ENCODE assay signal across 8 mouse cellular contexts in the genomic region with DNA sequence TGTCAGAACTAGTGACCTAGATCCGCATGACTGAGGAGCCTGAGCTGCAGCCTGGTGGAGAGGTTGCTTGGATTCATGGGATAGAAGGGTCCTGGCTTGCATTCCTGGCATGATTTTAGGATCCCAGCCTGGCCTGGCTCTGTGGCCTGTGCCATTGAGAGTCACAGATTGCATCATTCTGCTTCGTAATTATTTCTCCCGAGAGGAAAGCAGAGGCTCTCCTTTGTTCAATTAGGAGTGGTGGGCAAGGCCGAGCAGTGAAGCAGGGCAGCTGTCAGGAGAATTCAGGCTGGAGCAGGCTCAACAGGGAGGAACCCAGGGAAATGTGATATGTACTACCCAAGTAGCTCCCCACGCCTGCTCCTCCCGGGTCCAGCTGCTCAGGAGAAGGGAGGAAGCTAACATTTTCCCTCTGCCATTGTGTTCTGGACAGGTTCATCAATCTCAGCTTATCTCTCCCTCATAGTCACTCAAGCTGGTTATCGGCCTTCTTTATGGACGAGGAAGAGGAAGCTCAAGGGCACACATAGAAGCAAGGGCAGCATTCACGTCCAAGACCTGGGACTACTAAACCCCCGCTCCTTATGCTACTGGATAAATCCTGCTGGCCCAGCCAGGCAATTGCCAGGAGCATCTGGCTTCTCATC.
DNase-seq lines count a peak whose midpoint lies in the region; ATAC-seq and TF ChIP-seq lines count a peak whose summit lies in the region.

No protein-coding gene starts in this region.

- peaks cover 51% of the 10 kb centered on the region for H3K4me1 ChIP-seq in heart, embryonic 15.5 days (replicated peaks)
- peaks cover 35% of the 10 kb centered on the region for H3K4me1 ChIP-seq in kidney, postnatal 0 days (replicated peaks; ENCODE audit: insufficient read depth, low read length)
- H3K4me1 ChIP-seq in midbrain, embryonic 12.5 days = peaks cover 14% of the 10 kb centered on the region

- no peaks in the 10 kb centered on the region for H3K9me3 ChIP-seq in heart, embryonic 15.5 days (replicated peaks)
- H3K9me3 ChIP-seq in kidney, postnatal 0 days (replicated peaks; ENCODE audit: low read length) = no peaks in the 10 kb centered on the region
- H3K9me3 ChIP-seq in midbrain, embryonic 12.5 days = no peaks in the 10 kb centered on the region

- 22% methylated on average over 10 of the region's 10 CpGs for WGBS in heart, embryonic 15.5 days
- 15% methylated on average over 10 of the region's 10 CpGs for WGBS in kidney, postnatal 0 days
- WGBS in midbrain, embryonic 12.5 days = 50% methylated on average over 8 of the region's 10 CpGs

- no peak overlapping the region for H3K4me3 ChIP-seq in heart, embryonic 15.5 days
- H3K4me3 ChIP-seq in kidney, postnatal 0 days (replicated peaks; ENCODE audit: low read depth, low read length) = no peak overlapping the region
- no peak overlapping the region for H3K4me3 ChIP-seq in midbrain, embryonic 12.5 days

- no peak overlapping the region for H3K9ac ChIP-seq in heart, embryonic 15.5 days
- no peak overlapping the region for H3K9ac ChIP-seq in kidney, postnatal 0 days (ENCODE audit: low read depth, low read length)
- no peak overlapping the region for H3K9ac ChIP-seq in midbrain, embryonic 12.5 days (replicated peaks)

- no peak; the same call in 1 of the 2 replicates for ATAC-seq in heart, embryonic 15.5 days (replicated peaks; ENCODE audit: insufficient number of reproducible peaks, insufficient read depth, low FRiP score, low read depth)
- ATAC-seq in kidney, postnatal 0 days (replicated peaks; ENCODE audit: low FRiP score, low read depth) = peak; percentile 93
- peak; percentile 82 for ATAC-seq in midbrain, embryonic 12.5 days (ENCODE audit: low FRiP score, low read depth)
- no peak for ATAC-seq in megakaryocyte, adult 5-6 weeks (ENCODE audit: poor library complexity, severe bottlenecking)

- peak; percentile 8; the same call in 1 of the 2 replicates for TF ChIP-seq CTCF in kidney, postnatal 0 days (IDR thresholded peaks at IDR 0.05; ENCODE audit: low read depth)

- no peaks in the 10 kb centered on the region for H3K27me3 ChIP-seq in heart, embryonic 15.5 days
- H3K27me3 ChIP-seq in kidney, postnatal 0 days (ENCODE audit: insufficient read depth, low read length) = no peaks in the 10 kb centered on the region
- no peaks in the 10 kb centered on the region for H3K27me3 ChIP-seq in midbrain, embryonic 12.5 days

- no peaks in the 10 kb centered on the region for H3K36me3 ChIP-seq in heart, embryonic 15.5 days
- no peaks in the 10 kb centered on the region for H3K36me3 ChIP-seq in kidney, postnatal 0 days (ENCODE audit: insufficient read depth, low read length)
- no peaks in the 10 kb centered on the region for H3K36me3 ChIP-seq in midbrain, embryonic 12.5 days

- peak; percentile 63 for DNase-seq in adrenal gland, adult 2 months
- DNase-seq in adrenal gland, adult 18-20 months (ENCODE audit: low spot score in 2 of 2) = no peak
- DNase-seq in embryo, embryonic 9.5 days (ENCODE audit: extremely low spot score) = peak; percentile 55
- peak; percentile 94 for DNase-seq in kidney, postnatal 0 days (ENCODE audit: low spot score)
- DNase-seq in spleen, postnatal 4 days (ENCODE audit: low spot score in 2 of 2) = no peak

- no peak overlapping the region for H3K4me2 ChIP-seq in heart, embryonic 15.5 days
- 0 out of 2 replicates have a peak overlapping the region, but pooled peaks have one; percentile 14 for H3K4me2 ChIP-seq in kidney, postnatal 0 days (ENCODE audit: low read length)
- H3K4me2 ChIP-seq in midbrain, embryonic 12.5 days (replicated peaks) = no peak overlapping the region

- peak overlapping the region; percentile 51 for H3K27ac ChIP-seq in heart, embryonic 15.5 days
- peak overlapping the region; percentile 87 for H3K27ac ChIP-seq in kidney, postnatal 0 days
- H3K27ac ChIP-seq in midbrain, embryonic 12.5 days (replicated peaks) = no peak overlapping the region; the same call in 1 of the 2 replicates

Comparison
In these comparisons a context has a peak if more than half of its experiments do, and no peak if none do; other contexts are left out.
1. DNase-seq: peak in adrenal gland, adult 2 months (single experiment), embryo, embryonic 9.5 days (single experiment) and kidney, postnatal 0 days (single experiment); none in adrenal gland, adult 18-20 months (0 of 2) and spleen, postnatal 4 days (0 of 2).
2. ATAC-seq: peak in kidney, postnatal 0 days (single experiment) and midbrain, embryonic 12.5 days (single experiment); none in heart, embryonic 15.5 days (single experiment) and megakaryocyte, adult 5-6 weeks (single experiment).